Mouse (Mus musculus) left cerebral cortex, adult 8-10 months (tissue): Measurements from ENCODE around the gene Mid1. TPM values are rescaled to one million over a fixed set of nuclear protein-coding genes. Genes with fewer than 3 reads are reported as not detected.
"Not testable (repeated sequence)": the region's sequence is repeated elsewhere in the genome, so short reads cannot be mapped to it uniquely, and the experiment has no call there.

Experiments used
- DNase-seq, 2 experiments: peaks; one replicate each; pipeline ENCODE4 v3.0.0; 2022; ENCODE audit warnings: low spot score in 2 of 2
- total RNA-seq, 4 experiments: library from RNA; stranded (reverse); gene quantifications; 2 replicates each; pipeline ENCODE4 v1.2.4; 2022

Mid1 gene
- total RNA-seq, 4 experiments from 2014 or later: 5.2 to 19.8 (median 12.6) TPM

DNA sequence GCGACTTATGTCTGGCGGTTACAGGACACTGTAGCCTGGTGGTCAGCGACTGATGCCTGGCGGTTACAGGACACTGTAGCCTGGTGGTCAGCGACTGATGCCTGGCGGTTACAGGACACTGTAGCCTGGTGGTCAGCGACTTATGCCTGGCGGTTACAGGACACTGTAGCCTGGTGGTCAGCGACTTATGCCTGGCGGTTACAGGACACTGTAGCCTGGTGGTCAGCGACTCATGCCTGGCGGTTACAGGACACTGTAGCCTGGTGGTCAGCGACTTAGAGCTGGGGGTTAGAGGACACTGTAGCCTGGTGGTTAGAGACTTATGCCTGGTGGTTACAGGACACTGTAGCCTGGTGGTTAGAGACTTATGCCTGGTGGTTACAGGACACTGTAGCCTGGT is 328.4 kb downstream of the Mid1 start:
- DNase-seq: not testable (repeated sequence)

DNA sequence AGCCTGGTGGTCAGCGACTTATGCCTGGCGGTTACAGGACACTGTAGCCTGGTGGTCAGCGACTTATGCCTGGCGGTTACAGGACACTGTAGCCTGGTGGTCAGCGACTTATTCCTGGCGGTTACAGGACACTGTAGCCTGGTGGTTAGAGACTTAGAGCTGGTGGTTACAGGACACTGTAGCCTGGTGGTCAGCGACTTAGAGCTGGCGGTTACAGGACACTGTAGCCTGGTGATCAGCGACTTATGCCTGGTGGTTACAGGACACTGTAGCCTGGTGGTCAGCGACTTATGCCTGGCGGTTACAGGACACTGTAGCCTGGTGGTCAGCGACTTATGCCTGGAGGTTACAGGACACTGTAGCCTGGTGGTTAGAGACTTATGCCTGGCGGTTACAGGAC is 329.0 kb downstream of the Mid1 start:
- DNase-seq: not testable (repeated sequence)

DNA sequence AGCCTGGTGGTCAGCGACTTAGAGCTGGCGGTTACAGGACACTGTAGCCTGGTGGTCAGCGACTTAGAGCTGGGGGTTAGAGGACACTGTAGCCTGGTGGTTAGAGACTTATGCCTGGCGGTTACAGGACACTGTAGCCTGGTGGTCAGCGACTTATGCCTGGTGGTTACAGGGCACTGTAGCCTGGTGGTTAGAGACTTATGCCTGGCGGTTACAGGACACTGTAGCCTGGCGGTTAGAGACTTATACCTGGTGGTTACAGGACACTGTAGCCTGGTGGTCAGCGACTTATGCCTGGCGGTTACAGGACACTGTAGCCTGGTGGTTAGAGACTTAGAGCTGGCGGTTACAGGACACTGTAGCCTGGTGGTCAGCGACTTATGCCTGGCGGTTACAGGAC is 330.9 kb downstream of the Mid1 start:
- DNase-seq: not testable (repeated sequence)

DNA sequence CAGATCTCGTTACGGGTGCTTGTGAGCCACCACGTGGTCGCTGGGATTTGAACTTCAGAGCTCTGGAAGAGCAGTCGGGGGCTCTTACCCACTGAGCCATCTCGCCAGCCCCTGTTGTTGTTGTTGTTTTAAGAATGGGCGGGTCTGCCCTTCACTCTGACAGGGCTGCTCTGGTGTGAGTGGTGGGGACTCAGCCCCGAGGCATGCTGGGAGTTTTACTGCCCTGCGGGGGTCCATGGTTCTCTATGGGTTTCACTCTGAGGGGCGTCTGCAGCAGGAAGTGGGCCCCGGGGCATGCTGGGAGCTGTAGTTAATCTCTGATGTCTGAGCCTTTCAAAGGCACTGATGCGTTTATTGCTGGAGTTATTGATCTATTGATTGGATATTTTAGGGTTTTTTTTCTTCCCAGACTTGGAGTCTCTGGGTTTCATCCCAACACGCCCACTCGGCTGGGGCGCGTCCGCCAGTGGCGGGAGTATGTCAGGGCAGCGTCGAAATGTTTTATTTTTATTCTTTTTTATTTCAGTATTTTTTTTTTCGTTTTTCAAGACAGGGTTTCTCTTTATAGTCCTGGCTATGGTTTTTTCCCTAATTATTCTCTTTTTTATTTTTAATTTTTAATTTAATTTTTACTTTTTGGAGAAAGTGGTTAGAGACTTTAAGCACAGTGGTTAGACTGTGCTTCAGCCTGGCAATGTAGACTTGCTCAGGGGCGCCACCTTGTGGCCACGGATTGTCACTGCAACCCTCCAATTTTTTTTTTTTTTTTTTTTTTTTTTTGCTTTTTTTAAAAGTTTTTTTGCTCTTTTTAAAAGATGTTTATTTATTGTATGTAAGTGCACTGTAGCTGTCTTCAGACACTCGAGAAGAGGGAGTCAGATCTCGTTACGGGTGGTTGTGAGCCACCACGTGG is 332.6 kb downstream of the Mid1 start:
- peak in 1 of 2 experiments; percentile 58 for DNase-seq

DNA sequence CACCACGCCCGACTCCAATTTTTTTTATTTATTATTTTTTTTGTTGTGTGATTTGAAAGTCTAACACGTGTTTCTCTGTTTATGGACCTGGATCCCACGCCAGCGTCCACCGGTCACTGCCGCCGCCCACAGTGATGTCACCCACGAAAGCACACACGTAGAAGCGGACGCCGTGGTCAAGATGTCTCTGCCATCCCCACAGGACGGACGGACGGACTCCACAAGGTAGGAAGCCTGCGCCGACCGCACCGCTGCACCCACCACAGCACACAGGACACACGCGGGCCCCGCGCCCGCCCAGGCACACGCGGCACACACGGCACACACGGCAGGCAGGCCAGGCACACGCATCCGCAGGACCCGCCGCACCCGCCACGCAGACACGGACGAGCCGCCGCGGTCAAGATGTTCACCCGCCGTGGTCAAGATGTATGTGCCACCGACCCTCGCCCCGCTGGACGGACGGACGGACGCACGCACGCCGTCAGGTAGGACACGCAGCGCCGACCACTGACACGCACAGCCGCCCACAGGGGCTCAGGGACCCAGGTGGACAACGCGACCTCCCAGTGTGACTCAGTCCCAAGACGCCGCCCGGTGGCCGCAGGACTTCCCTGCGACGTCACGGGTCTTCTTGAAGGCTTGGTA is 333.7 kb downstream of the Mid1 start:
- peak; percentile 61 to 89 for DNase-seq

DNA sequence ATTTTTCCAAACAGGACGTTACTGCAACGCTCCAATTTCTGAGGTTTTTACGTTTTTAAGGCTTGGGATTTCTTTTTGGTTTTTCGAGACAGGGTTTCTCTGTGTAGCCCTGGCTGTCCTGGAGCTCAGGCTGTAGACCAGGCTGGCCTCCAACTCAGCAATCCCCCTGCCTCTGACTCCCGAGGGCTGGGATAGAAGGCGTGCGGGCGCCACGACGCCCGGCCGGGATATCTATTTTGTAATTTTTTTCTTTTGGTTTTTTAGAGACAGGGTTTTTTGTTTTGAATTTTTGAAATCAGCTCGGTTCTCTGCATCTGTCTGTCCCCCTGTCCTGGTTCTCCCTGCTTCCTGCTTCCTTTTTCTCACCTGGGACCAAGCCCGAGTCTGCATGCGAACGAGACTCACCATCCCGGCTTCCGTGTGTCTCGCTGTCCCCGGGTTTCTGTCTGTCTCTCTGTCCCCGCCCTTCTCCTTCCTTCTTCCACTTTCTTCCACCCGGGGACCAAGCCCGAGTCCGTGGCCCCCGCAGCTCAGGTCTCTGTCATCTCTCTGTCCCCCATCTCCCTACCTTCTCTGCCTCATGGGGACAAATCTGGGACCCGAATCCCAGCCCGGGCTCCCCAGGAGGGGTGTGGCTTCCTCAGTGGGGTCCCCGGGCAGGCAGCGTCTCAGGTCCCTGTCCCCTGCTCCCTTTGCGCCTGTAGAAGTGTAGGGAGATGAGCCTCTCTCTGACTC is 334.4 kb downstream of the Mid1 start:
- not testable (repeated sequence) for DNase-seq

DNA sequence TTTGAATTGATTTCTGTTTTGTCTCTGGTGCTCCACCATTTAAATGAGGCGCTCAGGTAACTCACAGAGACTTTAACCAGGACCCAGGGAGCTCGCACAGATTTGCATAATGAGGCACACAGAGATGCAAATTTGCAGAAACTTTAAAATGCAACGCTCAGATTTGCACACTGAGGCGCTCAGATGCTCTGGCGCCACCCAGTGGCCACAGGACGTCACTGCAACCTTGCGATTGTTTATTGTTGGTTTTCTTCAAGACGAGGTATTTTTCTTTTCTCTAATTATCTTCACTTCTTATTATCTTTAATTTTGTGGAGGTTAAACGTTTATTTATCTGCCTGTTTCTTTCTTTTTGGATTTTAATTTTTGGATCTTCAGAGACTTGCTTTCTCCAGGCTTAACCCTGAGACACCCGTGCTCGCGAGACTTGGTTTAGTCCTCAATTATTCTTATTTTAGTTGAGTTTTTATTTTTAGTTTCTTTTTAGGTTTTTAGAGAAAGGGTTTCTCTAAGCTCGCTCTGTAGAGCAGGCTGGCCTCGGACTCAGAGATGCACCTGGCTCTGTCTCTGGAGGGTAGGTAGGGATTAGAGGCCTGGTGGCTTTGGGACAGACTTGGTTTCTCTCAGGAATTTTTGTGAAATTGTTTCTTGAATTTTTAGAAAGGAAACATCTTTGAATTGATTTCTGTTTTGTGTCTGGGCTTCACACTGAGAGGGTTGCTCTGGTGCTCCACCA is 335.1 kb downstream of the Mid1 start:
- peak; percentile 92 to 100 for DNase-seq

DNA sequence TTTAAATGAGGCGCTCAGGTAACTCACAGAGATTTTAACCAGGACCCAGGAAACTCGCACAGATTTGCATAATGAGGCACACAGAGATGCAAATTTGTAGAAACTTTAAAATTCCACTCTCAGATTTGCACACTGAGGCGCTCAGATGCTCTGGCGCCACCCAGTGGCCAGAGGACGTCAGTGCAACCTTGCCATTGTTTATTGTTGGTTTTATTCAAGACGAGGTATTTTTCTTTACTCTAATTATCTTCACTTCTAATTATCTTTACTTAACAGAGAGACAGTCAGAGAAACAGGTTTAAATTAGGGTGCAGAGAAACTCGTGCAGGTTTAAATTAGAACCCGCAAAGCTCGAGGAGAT is 335.7 kb downstream of the Mid1 start:
- peak in 1 of 2 experiments; percentile 86 for DNase-seq

DNA sequence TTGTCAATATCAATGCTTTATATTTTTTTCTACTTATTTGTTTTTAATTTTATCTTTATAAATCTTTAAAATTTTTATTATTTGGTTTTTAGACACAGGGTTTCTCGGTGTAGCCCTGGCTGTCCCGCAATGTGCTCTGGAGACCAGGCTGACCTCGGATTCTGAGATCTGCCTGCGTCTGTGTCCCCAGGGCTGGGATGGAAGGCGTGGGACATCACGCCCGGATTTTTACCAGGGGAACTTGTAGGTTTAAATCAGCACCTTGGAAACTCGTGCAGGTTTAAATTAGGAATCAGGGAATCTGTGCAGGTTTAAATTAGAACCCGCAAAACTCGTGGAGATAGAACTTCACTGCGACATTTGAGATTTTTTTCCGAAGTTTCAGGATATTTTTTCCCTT is 336.2 kb downstream of the Mid1 start:
- not testable (repeated sequence) for DNase-seq

DNA sequence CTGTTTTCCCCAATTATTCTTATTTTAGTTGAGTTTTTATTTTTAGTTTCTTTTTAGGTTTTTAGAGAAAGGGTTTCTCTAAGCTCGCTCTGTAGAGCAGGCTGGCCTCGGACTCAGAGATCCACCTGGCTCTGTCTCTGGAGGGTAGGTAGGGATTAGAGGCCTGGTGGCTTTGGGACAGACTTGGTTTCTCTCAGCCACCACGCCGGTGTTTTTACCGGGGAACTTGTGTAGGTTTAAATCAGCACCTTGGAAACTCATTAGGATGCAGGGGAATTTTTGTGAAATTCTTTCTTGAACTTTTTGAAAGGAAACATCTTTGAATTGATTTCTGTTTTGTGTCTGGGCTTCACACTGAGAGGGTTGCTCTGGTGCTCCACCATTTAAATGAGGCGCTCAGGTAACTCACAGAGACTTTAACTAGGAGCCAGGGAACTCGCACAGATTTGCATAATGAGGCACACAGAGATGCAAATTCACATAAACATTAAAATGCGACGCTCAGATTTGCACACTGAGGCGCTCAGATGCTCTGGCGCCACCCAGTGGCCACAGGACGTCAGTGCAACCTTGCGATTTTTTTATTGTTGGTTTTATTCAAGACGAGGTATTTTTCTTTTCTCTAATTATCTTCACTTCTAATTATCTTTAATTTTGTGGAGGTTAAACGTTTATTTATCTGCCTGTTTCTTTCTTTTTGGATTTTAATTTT is 336.9 kb downstream of the Mid1 start:
- DNase-seq: peak in 1 of 2 experiments; percentile 87

Other genes starting within 250 kb of the Mid1 start
- gene 4933400A11Rik, start 94.4 kb downstream of the Mid1 start, total RNA-seq: not detected